Mouse (Mus musculus) thymus, adult 2 months (tissue): ENCODE data around the gene Apeh. TPM values are rescaled to one million over a fixed set of nuclear protein-coding genes. Genes with fewer than 3 reads are reported as not detected.

Experiments used
- DNase-seq: peaks from one replicate; pipeline ENCODE4 v3.0.0; 2021
- H3K27ac ChIP-seq: fragments of 200-500 bp; 2 replicates; pipeline ENCODE4 v1.5.1; 2012; ENCODE audit warnings: low read length, control low read depth; ENCODE audit not compliant: control insufficient read depth, insufficient read depth
- H3K27me3 ChIP-seq: fragments of 200-500 bp; 2 replicates; pipeline ENCODE4 v1.6.1; 2012; ENCODE audit warnings: mild to moderate bottlenecking, low read length, moderate library complexity, mixed read lengths; ENCODE audit not compliant: control insufficient read depth, insufficient read depth
- H3K36me3 ChIP-seq: fragments of 200-500 bp; 2 replicates; pipeline ENCODE4 v1.6.1; 2012; ENCODE audit warnings: mild to moderate bottlenecking, low read length, moderate library complexity; ENCODE audit not compliant: control insufficient read depth, insufficient read depth
- H3K4me1 ChIP-seq: fragments of 200-500 bp; replicated peaks from 2 replicates; pipeline ENCODE4 v1.6.1; 2012; ENCODE audit warnings: low read length; ENCODE audit not compliant: control insufficient read depth, insufficient read depth
- H3K4me3 ChIP-seq: fragments of 200-500 bp; 2 replicates; pipeline ENCODE4 v1.5.1; 2012; ENCODE audit warnings: mild to moderate bottlenecking, low read length, control low read depth, moderate library complexity; ENCODE audit not compliant: control insufficient read depth, insufficient read depth
- CTCF ChIP-seq: fragments of 200-500 bp; IDR thresholded peaks from 2 replicates; pipeline ENCODE4 v1.5.1; 2012; ENCODE audit warnings: mild to moderate bottlenecking, control low read depth, low read length, moderate library complexity, borderline replicate concordance; ENCODE audit not compliant: control insufficient read depth, poor library complexity, insufficient read depth; ENCODE audit errors: extremely low read depth
- POLR2A ChIP-seq: fragments of 200-500 bp; IDR thresholded peaks from 2 replicates; pipeline ENCODE4 v1.6.1; 2012; ENCODE audit warnings: mild to moderate bottlenecking, low read length, control low read depth, moderate library complexity; ENCODE audit not compliant: control insufficient read depth, poor library complexity, insufficient read depth; ENCODE audit errors: extremely low read depth
- WGBS: fragments of 180-500 bp; shearing (Covaris S2); methylation state at CpG from one replicate; pipeline ENCODE4 v1.1.7; 2018; 5-methylcytosine and 5-hydroxymethylcytosine counted together
- polyA plus RNA-seq: library from polyadenylated mRNA; depleted of rRNA; stranded (reverse); fragments of >200 nt; gene quantifications from 2 replicates; pipeline ENCODE4 v1.2.3, GENCODE M21; 2012

Gene Apeh
- polyA plus RNA-seq, 1 experiment = 163 TPM

DNA sequence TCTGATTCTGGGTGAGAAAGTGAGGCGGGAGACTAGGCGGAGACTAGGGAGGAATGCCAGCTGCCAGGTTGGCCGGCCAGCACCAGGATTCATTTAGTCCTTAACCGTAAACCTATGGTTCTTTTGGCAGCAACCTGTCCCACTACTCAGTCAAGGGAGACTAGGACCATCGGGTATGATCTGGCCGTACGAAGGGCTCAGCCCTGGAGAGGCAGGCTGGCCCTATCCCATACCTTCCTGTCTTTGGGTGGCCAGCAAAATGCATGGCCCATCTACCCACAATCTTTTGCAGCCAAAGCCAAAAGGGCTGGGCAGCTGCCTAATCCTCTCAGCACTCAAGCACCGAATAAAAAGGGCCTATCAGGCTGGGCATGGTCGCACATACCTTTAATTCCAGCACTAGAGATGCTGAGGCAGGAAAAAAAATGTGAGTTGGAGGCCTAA lies 21.9 kb downstream of the Apeh start:
- TF ChIP-seq CTCF (no peak), POLR2A (no peak)
- WGBS = 94% methylated on average over 9 of the region's 9 CpGs
- H3K4me3 ChIP-seq = no peak overlapping the region
- no peak for DNase-seq
- H3K36me3 ChIP-seq = peaks cover 6% of the 10 kb centered on the region; the same call in 1 of the 2 replicates
- no peaks in the 10 kb centered on the region for H3K27me3 ChIP-seq
- H3K4me1 ChIP-seq = no peaks in the 10 kb centered on the region
- no peak overlapping the region for H3K27ac ChIP-seq

GRCm38 (mm10) chr9:108071801-108072200 lies 22.6 kb downstream of the Apeh start:
- no peaks in the 10 kb centered on the region for H3K27me3 ChIP-seq
- no peak overlapping the region for H3K27ac ChIP-seq
- H3K4me1 ChIP-seq = no peaks in the 10 kb centered on the region
- TF ChIP-seq CTCF (no peak), POLR2A (no peak)
- H3K36me3 ChIP-seq = peaks cover 6% of the 10 kb centered on the region; the same call in 1 of the 2 replicates
- no peak for DNase-seq
- 91% methylated on average over 4 of the region's 4 CpGs for WGBS
- no peak overlapping the region for H3K4me3 ChIP-seq

DNA sequence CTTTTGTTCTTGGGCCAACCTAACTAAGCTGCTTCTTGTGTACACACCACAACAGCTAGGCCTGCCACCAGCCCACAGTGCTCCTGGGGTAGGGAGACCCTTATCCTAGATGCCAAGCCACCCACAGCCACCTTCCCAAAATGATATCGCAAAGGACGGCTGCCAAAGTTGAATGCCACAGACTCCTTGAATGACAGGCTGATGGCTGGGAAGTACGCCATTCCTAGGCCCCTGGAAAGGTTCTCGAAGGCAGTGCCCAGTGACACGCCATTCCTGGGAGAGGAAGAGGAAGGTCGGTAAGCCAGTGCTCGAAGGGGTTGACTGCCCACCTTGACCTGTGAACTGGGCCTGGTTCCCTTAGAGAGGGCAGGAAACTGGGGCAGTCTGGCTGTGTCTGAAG lies 24.9 kb downstream of the Apeh start:
- Histone ChIP-seq H3K36me3 (peaks cover 6% of the 10 kb centered on the region; the same call in 1 of the 2 replicates), H3K4me1 (no peaks in the 10 kb centered on the region), H3K27me3 (no peaks in the 10 kb centered on the region), H3K4me3 (no peak overlapping the region), H3K27ac (no peak overlapping the region)
- DNase-seq = no peak
- TF ChIP-seq POLR2A (no peak), CTCF (no peak)
- WGBS = 96% methylated on average over 7 of the region's 7 CpGs

DNA sequence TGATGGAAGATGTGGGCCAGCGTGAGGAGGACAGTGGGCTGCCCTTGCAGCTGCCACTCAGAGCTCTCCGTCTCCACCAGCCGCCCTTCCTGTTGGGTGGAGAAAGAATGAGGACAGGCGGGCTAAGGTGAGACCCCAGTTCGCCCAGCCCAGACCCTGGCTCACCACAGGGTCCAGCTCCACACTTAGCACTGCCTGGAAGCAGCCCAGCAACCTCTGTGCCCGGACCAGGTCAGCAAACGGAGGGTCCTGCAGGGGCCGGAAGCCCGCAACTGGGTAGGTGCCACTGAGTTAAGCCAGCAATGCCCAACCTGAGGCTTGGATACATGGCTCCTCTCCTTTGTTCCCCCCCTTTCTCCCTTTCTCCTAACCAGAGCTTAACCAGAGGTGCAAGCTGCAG lies 25.4 kb downstream of the Apeh start:
- peaks cover 6% of the 10 kb centered on the region; the same call in 1 of the 2 replicates for H3K36me3 ChIP-seq
- TF ChIP-seq POLR2A (no peak), CTCF (no peak)
- H3K4me3 ChIP-seq = no peak overlapping the region
- H3K27ac ChIP-seq = no peak overlapping the region
- 95% methylated on average over 9 of the region's 9 CpGs for WGBS
- no peaks in the 10 kb centered on the region for H3K27me3 ChIP-seq
- no peak for DNase-seq
- H3K4me1 ChIP-seq = no peaks in the 10 kb centered on the region

GRCm38 (mm10) chr9:108067900-108068299 lies 26.5 kb downstream of the Apeh start:
- Histone ChIP-seq H3K27me3 (no peaks in the 10 kb centered on the region), H3K4me3 (no peak overlapping the region), H3K27ac (no peak overlapping the region), H3K4me1 (no peaks in the 10 kb centered on the region), H3K36me3 (peaks cover 9% of the 10 kb centered on the region; the same call in 1 of the 2 replicates)
- DNase-seq = peak; percentile 82
- TF ChIP-seq POLR2A = no peak
- 0 out of 2 replicates have a peak, but pooled peaks have one; percentile 18 for TF ChIP-seq CTCF
- WGBS = 38% methylated on average over 8 of the region's 8 CpGs

GRCm38 (mm10) chr9:108067199-108067598 lies 27.2 kb downstream of the Apeh start:
- no peak overlapping the region for H3K4me3 ChIP-seq
- H3K27ac ChIP-seq = no peak overlapping the region
- peaks cover 9% of the 10 kb centered on the region; the same call in 1 of the 2 replicates for H3K36me3 ChIP-seq
- TF ChIP-seq POLR2A (no peak), CTCF (no peak)
- DNase-seq = no peak
- no peaks in the 10 kb centered on the region for H3K4me1 ChIP-seq
- 96% methylated on average over 7 of the region's 7 CpGs for WGBS
- H3K27me3 ChIP-seq = no peaks in the 10 kb centered on the region

- Histone ChIP-seq H3K27me3 (no peaks in the 10 kb centered on the region), H3K4me3 (no peak overlapping the region), H3K27ac (no peak overlapping the region), H3K36me3 (peaks cover 3% of the 10 kb centered on the region; the same call in 1 of the 2 replicates), H3K4me1 (no peaks in the 10 kb centered on the region)
- TF ChIP-seq POLR2A (no peak), CTCF (peak; percentile 68; the same call in 1 of the 2 replicates)
- WGBS = 74% methylated on average over 5 of the region's 5 CpGs
- peak; percentile 62 for DNase-seq
These were observed 28.9 kb downstream of the Apeh start for GRCm38 (mm10) chr9:108065491-108066011.
